Mouse (Mus musculus) CD8-positive naive resting alpha-beta T cell, adult 2 months (primary cell): ENCODE results near the gene Fam20a.

Source experiments
- DNase-seq, 2 experiments: peaks; one replicate each; pipeline ENCODE4 v3.0.0; 2022; ENCODE audit warnings: low read depth in 2 of 2, low spot score in 2 of 2

Gene Fam20a

DNA sequence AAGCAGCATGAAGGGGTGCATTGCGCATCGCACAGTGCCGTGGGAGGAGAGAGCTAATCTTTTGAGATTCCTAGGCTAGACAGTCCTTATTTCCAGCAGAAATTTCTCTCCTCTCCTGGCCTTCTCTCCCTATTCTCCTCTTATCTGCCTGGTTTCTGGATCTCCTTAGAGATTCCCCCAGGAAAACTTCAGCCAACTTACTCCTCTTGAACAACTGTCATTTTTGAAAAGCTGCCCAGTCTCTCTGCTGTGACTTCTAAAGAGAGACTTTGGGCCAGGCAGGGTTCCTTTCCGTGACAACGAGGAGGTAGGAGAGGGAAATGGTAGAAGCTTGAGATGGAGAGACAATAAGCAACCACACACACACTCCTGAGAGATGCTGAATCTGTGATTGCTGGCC lies 4.6 kb downstream of the Fam20a start:
- no peak for DNase-seq

- DNase-seq = no peak
Observed at GRCm38 (mm10) chr11:109716981-109717380, 5.1 kb downstream of the Fam20a start.

DNA sequence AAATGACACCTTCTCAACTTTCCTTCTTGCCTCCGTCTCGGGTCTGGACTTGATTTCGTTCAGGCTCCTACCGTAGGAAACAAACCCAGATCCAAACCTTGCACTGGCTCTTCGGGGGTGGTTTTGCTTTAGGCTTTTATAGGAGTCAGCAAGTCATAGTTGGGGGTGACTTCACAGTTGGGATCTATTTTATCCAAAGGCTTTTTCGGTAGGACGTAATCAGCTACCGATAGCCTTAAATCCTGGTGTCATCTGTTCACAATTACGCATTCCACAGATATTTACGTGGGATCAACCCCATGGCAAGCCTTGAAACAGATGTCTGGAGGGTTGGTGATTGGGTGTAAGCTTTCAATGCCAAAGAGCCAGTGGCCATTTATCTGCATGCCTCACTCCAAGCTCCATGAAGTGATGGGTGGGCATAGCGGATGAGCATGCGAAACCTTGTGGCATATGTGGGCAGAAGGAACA lies 6.7 kb downstream of the Fam20a start:
- DNase-seq = no peak

GRCm38 (mm10) chr11:109714341-109715247 lies 7.5 kb downstream of the Fam20a start:
- no peak for DNase-seq

GRCm38 (mm10) chr11:109709501-109709900 lies 12.6 kb downstream of the Fam20a start:
- no peak for DNase-seq

GRCm38 (mm10) chr11:109708786-109709185 lies 13.3 kb downstream of the Fam20a start:
- no peak for DNase-seq

DNA sequence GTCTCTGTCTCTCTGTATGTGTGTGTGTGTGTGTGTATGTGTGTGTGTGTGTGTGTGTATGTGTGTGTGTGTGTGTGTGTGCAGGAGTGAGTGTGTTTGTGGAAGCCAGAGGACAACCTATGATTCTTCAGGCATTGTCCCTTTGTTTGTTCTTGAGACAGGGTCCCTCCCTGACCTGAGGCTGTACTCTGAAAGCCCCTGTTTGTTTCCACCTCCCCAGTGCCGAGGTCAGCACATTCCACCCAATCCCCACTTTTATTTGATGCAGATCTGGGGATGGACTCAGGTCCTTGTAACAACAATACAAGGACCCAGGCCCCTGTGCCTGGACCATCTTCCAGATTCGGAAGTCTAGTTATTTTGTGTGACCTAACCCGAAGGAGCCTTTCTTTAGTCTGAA lies 14.6 kb downstream of the Fam20a start:
- DNase-seq = no peak

GRCm38 (mm10) chr11:109706586-109706985 lies 15.5 kb downstream of the Fam20a start:
- no peak for DNase-seq

DNA sequence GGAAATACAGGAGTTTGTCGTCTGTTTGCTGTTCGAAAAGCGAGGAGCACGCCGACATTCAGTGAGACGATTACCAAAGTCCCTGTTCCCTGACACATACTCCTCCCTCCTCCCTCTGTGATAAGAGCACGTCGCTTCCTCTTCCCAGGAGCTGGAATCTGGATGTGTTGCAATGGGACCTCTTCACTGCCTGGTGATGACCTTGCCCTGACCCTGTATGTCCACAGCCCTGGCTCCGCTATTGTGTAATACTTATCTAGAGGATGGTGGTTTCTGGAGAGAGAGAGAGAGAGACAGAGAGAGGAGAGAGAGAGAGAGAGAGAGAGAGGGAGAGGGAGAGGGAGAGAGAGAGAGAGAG lies 16.0 kb downstream of the Fam20a start:
- DNase-seq = no peak

GRCm38 (mm10) chr11:109705336-109706054 lies 16.6 kb downstream of the Fam20a start:
- no peak for DNase-seq

DNA sequence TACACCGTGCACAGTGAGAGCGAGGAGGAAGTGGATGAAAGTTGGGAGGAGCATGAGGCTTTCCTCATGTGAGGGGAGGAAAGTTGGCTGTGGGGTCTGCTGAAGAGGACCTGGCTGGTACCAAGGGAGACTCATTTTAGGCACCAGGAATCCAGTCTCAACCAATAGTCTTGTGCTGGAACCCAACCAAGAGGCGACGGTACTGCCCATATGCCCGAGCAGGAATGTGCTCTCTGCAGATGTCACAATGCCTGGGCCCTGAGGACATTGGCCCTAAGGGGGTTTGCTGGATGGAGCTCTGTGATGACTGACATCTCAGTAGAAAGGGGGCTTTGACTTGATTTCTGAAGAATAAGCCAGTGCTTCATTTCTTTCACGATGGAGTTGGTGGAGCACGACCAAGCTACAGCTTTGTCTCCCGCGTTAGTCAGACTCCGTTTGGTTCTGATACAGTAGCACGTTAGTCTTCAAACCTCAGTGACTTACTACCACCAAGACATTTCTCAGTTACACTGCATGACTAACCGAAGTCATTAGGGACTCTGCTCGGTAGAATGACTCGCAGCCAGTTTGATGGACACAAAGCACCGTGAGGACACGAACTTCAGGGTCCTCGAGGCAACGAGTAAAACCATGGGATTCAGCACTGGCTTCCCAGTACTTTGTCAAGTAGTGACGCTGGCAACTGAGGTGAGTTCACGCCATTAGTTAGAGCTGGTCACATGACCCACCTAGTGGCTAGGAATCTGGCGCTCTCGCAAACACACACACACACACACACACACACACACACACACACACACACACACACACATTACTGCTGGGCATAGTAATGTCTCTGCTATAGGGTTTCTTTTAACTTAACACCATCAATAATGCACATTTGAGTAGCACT lies 17.5 kb downstream of the Fam20a start:
- no peak for DNase-seq

GRCm38 (mm10) chr11:109703845-109704244 lies 18.2 kb downstream of the Fam20a start:
- no peak for DNase-seq

DNA sequence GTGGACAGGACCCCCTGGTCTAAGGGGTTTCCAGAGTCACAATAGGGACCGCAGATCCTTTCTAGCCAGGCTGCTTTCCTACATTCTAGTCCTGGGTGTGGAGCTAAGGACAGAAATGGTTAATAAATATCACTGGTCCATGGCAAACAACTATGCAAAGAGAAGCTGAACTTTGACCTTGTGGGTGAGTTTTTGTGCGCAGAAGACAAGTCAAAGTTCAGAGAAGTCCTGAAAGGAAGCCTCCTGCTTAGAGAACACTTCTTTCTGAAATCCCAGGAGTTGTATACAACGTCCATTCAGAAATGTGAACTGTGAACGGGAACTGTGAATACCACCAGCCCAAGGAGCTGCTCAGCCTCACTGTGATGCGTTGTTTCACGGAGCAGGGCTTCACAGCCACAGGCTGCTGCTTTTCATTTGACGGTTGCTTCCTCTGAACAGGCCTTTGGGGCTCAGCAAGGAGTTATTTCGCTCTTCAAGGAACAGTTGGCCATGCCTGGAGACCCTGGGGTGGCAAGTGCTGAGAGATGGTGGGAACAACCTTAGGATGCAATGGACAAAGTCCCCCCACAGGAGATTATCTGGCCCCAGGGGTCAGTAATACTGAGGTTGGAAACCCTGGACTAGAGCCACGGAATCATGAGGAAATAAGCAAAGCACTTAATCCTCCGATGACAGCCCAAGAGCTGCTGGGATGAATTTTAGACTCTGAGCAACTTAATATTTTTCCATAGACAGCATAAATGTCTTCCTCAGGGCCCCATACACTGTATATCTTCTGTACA lies 19.9 kb downstream of the Fam20a start:
- no peak for DNase-seq

DNA sequence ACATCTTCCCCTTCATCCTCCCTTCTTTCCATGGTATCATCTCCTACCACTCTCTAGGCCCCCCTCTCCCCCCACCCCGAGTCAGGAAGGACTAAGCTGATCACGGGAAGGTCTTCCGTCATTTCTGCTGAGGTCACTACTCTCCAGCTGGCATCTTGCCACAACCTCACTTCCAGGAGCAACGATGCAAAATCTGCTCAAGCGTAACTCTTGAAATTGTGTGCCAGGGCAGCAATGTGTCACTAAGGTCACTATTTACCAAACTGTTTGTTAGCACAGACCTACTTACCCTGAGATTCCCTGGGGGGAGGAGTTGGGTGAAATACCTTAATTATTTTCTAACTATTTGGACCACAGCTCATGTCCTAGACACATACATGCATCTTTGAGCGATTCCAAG lies 21.3 kb downstream of the Fam20a start:
- no peak for DNase-seq

- DNase-seq = no peak
Observed at GRCm38 (mm10) chr11:109699784-109700183, 22.3 kb downstream of the Fam20a start.

GRCm38 (mm10) chr11:109698740-109699139 lies 23.3 kb downstream of the Fam20a start:
- DNase-seq = no peak

DNA sequence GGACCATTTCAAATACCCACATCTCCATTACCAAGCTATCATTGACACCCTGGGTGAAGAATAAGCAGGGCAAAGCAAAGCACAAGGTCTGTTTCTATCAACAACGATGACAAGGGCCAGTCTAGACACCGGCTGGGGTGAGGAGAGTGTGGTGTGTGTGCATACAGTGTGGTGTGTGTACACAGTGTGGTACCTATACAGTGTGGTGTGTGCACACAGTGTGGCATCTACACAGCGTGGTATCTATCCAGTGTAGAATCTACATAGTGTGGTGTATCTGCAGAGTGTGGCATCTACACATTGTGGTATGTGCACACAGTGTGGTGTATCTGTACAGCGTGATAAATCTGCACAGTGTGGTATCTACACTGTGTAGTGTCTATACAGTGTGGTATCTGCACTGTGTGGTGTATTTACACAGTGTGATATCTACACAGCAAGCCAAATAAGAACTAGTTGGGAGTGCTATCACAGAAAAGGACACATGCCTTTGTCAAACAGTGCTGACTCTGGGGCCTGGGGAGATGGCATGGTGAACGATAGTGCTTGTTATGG lies 24.9 kb downstream of the Fam20a start:
- no peak for DNase-seq

DNA sequence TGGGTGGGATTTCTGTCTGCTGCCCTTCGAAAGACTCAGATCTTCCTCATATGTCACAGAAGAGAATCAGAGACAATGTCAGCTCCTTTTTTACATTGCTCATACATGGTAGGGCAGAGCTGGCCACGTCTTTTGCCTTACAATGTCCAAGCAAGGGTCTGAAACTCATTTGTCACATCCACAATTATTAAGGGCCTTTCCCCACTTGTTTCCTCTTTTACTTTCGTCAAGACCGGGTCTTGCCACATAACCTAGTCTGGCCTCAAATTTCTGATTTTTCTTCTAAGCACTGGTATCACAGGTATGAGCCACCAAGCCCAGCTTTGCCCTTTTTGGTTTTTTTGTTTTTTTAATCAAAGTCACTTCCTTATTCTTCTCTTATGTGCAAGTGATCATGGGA lies 25.6 kb downstream of the Fam20a start:
- DNase-seq = no peak

DNA sequence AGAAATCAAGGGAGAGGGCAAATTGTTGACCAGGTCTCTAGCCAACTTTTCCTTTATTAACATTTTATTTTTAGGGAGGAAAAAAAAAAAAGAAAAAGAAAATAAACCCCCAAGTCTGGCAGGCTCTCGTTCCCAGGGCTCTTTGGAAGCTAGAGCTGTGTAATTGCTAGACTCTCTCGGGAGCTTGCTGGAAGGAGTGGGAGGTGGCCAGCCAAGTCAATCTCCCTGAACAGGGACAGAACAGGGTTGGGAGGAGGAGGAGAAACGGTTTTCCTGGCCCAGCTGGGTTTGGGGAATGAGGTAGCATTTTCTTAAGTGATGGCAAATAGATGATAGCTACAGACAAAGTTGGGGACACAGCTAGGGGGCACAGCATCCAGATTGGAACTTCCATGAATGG lies 29.3 kb downstream of the Fam20a start:
- no peak for DNase-seq

DNA sequence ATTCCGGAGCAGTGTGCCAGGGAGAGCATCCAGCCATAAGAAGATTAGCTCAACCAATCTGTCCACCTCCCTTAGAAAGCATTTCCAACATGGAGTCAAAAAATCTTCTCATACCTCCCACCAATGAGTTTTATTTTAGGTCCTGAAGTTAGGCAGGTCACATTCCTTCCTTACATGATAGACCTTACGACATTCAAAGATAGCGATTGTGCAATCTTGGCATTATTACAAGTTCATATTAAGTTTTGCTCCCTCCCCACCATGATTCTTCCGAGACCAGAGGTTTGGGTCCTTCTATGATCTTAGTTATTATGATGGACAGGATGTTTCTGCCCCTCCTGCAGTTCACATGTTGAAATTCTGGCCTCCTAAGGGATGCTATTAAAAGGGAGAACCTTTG lies 32.5 kb downstream of the Fam20a start:
- DNase-seq = no peak
